Mouse (Mus musculus): ENCODE measurements around the gene Fanca. TPM values are rescaled to one million over a fixed set of nuclear protein-coding genes. Genes with fewer than 3 reads are reported as not detected.

Gene Fanca
- polyA plus RNA-seq, 2 experiments, result 17.3 to 22.8 TPM

- 68% methylated on average over 3 of the region's 3 CpGs for WGBS (ENCODE audit: insufficient replicate concordance)
- no peaks in the 10 kb centered on the region for H3K36me3 ChIP-seq (replicated peaks; ENCODE audit: control insufficient read depth, insufficient read depth, low read depth)
- no peak for TF ChIP-seq CTCF (IDR thresholded peaks at IDR 0.05; ENCODE audit: low read depth)
- TF ChIP-seq EP300 (IDR thresholded peaks at IDR 0.05; ENCODE audit: low read depth), result no peak
- no peaks in the 10 kb centered on the region for H3K27me3 ChIP-seq (ENCODE audit: control insufficient read depth, insufficient read depth, low read length)
- H3K27ac ChIP-seq, result no peak overlapping the region
- DNase-seq (ENCODE audit: low read depth in 3 of 3, low spot score in 3 of 3) (no peak), ATAC-seq (ENCODE audit: insufficient read depth) (no peak)
- no peak overlapping the region for H3K4me2 ChIP-seq (ENCODE audit: low read depth)
- H3K9me3 ChIP-seq (ENCODE audit: control insufficient read depth, low read length), result no peaks in the 10 kb centered on the region
- peaks cover 7 to 8% of the 10 kb centered on the region in 2 experiments; a peak in 2 of 4 replicates for H3K4me1 ChIP-seq (replicated peaks; ENCODE audit: control insufficient read depth in 2 of 2, insufficient read depth in 2 of 2, low read length in 1 of 2)
- H3K4me3 ChIP-seq (ENCODE audit: insufficient read depth in 1 of 2, low read depth in 2 of 2, low read length in 2 of 2), result no peak overlapping the region
- no peak overlapping the region for H3K9ac ChIP-seq (replicated peaks)
These were observed 19.1 kb upstream of the Fanca start for GRCm38 (mm10) chr8:123337475-123337874.

GRCm38 (mm10) chr8:123334467-123334866 is 16.1 kb upstream of the Fanca start:
- 28% methylated on average over 1 of the region's 1 CpGs for WGBS (ENCODE audit: insufficient replicate concordance)
- H3K4me2 ChIP-seq (ENCODE audit: low read depth), result peak overlapping the region; percentile 76

GRCm38 (mm10) chr8:123333864-123334263 is 15.5 kb upstream of the Fanca start:
- WGBS (ENCODE audit: insufficient replicate concordance), result 12% methylated on average over 7 of the region's 7 CpGs
- DNase-seq (ENCODE audit: low read depth in 3 of 3, low spot score in 3 of 3) (no peak), ATAC-seq (ENCODE audit: insufficient read depth) (no peak)
- Histone ChIP-seq H3K4me3 (ENCODE audit: insufficient read depth in 1 of 2, low read depth in 2 of 2, low read length in 2 of 2) (peak overlapping the region in 1 of 2 experiments; percentile 16; a peak in 2 of 4 replicates), H3K9me3 (ENCODE audit: control insufficient read depth, low read length) (no peaks in the 10 kb centered on the region), H3K9ac (replicated peaks) (no peak overlapping the region), H3K27ac (no peak overlapping the region), H3K4me2 (ENCODE audit: low read depth) (peak overlapping the region; percentile 76), H3K36me3 (replicated peaks; ENCODE audit: control insufficient read depth, insufficient read depth, low read depth) (no peaks in the 10 kb centered on the region), H3K4me1 (replicated peaks; ENCODE audit: control insufficient read depth in 2 of 2, insufficient read depth in 2 of 2, low read length in 1 of 2) (peaks cover 15 to 29% of the 10 kb centered on the region in 2 experiments; a peak in 3 of 4 replicates), H3K27me3 (ENCODE audit: control insufficient read depth, insufficient read depth, low read length) (no peaks in the 10 kb centered on the region)
- TF ChIP-seq EP300 (IDR thresholded peaks at IDR 0.05; ENCODE audit: low read depth), result no peak
- no peak for TF ChIP-seq CTCF (IDR thresholded peaks at IDR 0.05; ENCODE audit: low read depth)

More at GRCm38 (mm10) chr8:123334467-123334866, 16.1 kb upstream of the Fanca start:
- Histone ChIP-seq H3K27me3 (ENCODE audit: control insufficient read depth, insufficient read depth, low read length) (no peaks in the 10 kb centered on the region), H3K27ac (no peak overlapping the region), H3K9me3 (ENCODE audit: control insufficient read depth, low read length) (no peaks in the 10 kb centered on the region), H3K4me3 (ENCODE audit: insufficient read depth in 1 of 2, low read depth in 2 of 2, low read length in 2 of 2) (no peak overlapping the region; a peak in 1 of 4 replicates), H3K4me1 (replicated peaks; ENCODE audit: control insufficient read depth in 2 of 2, insufficient read depth in 2 of 2, low read length in 1 of 2) (peaks cover 12 to 24% of the 10 kb centered on the region in 2 experiments; a peak in 3 of 4 replicates), H3K9ac (replicated peaks) (no peak overlapping the region), H3K36me3 (replicated peaks; ENCODE audit: control insufficient read depth, insufficient read depth, low read depth) (no peaks in the 10 kb centered on the region)
- no peak for TF ChIP-seq CTCF (IDR thresholded peaks at IDR 0.05; ENCODE audit: low read depth)
- no peak for TF ChIP-seq EP300 (IDR thresholded peaks at IDR 0.05; ENCODE audit: low read depth)
- ATAC-seq (ENCODE audit: insufficient read depth) (no peak), DNase-seq (ENCODE audit: low read depth in 3 of 3, low spot score in 3 of 3) (no peak)

- TF ChIP-seq EP300 (IDR thresholded peaks at IDR 0.05; ENCODE audit: low read depth), result no peak
- TF ChIP-seq CTCF (IDR thresholded peaks at IDR 0.05; ENCODE audit: low read depth), result no peak
- peak overlapping the region; percentile 76 for H3K4me2 ChIP-seq (ENCODE audit: low read depth)
- no peaks in the 10 kb centered on the region for H3K9me3 ChIP-seq (ENCODE audit: control insufficient read depth, low read length)
- peak overlapping the region; percentile 51 to 70 for H3K4me3 ChIP-seq (ENCODE audit: insufficient read depth in 1 of 2, low read depth in 2 of 2, low read length in 2 of 2)
- DNase-seq (ENCODE audit: low read depth in 3 of 3, low spot score in 3 of 3) (no peak), ATAC-seq (ENCODE audit: insufficient read depth) (no peak; the same call in 1 of the 2 replicates)
- WGBS (ENCODE audit: insufficient replicate concordance), result 13% methylated on average over 17 of the region's 21 CpGs
- H3K4me1 ChIP-seq (replicated peaks; ENCODE audit: control insufficient read depth in 2 of 2, insufficient read depth in 2 of 2, low read length in 1 of 2), result peaks cover 15 to 29% of the 10 kb centered on the region in 2 experiments; a peak in 3 of 4 replicates
- no peak overlapping the region for H3K27ac ChIP-seq
- no peaks in the 10 kb centered on the region for H3K27me3 ChIP-seq (ENCODE audit: control insufficient read depth, insufficient read depth, low read length)
- no peak overlapping the region; the same call in 1 of the 2 replicates for H3K9ac ChIP-seq (replicated peaks)
- no peaks in the 10 kb centered on the region for H3K36me3 ChIP-seq (replicated peaks; ENCODE audit: control insufficient read depth, insufficient read depth, low read depth)
These were observed 14.8 kb upstream of the Fanca start for GRCm38 (mm10) chr8:123333091-123333587.

- peak; percentile 85 for ATAC-seq (ENCODE audit: insufficient read depth)
- Histone ChIP-seq H3K4me1 (replicated peaks; ENCODE audit: control insufficient read depth in 2 of 2, insufficient read depth in 2 of 2, low read length in 1 of 2) (peaks cover 15 to 31% of the 10 kb centered on the region in 2 experiments; a peak in 3 of 4 replicates), H3K27me3 (ENCODE audit: control insufficient read depth, insufficient read depth, low read length) (no peaks in the 10 kb centered on the region), H3K4me2 (ENCODE audit: low read depth) (peak within 1 kb of the TSS; percentile 76), H3K27ac (peak within 1 kb of the TSS; percentile 63), H3K9ac (replicated peaks) (peak within 1 kb of the TSS; percentile 43), H3K4me3 (ENCODE audit: insufficient read depth in 1 of 2, low read depth in 2 of 2, low read length in 2 of 2) (peak within 1 kb of the TSS; percentile 51 to 70), H3K9me3 (ENCODE audit: control insufficient read depth, low read length) (no peaks in the 10 kb centered on the region), H3K36me3 (replicated peaks; ENCODE audit: control insufficient read depth, insufficient read depth, low read depth) (no peaks in the 10 kb centered on the region)
- TF ChIP-seq EP300 (IDR thresholded peaks at IDR 0.05; ENCODE audit: low read depth) (no peak), CTCF (IDR thresholded peaks at IDR 0.05; ENCODE audit: low read depth) (no peak)
- DNase-seq (ENCODE audit: low read depth in 3 of 3, low spot score in 3 of 3), result peak; percentile 54 to 78 (median 69)
- WGBS (ENCODE audit: insufficient replicate concordance), result under 1% methylated on average over 85 of the region's 85 CpGs
These were observed 14.1 kb upstream of the Fanca start, which contains the start of gene Spire2 for GRCm38 (mm10) chr8:123332262-123333090. Gene Spire2 (plus strand): TSS chr8:123332713.

Measured in liver, embryonic 14.5 days (tissue).